Mouse (Mus musculus) neural tube, embryonic 12.5 days (tissue): ENCODE results near the gene Gm3512. TPM values are rescaled to one million over a fixed set of nuclear protein-coding genes. Genes with fewer than 3 reads are reported as not detected.
"Not testable (repeated sequence)": the region's sequence is repeated elsewhere in the genome, so short reads cannot be mapped to it uniquely, and the experiment has no call there.

ENCODE experiments used
- ATAC-seq: fragments of 200-750 bp; cut with Nextera tagmentation; 2 replicates; pipeline ENCODE4 v1.8.0; 2017; ENCODE audit warnings: low read depth, mild to moderate bottlenecking, moderate TSS enrichment, moderate library complexity; ENCODE audit not compliant: low FRiP score
- H3K27ac ChIP-seq: fragments of 300-500 bp; sonication (generic); 2 replicates; pipeline ENCODE4 v1.5.1; 2016
- H3K27me3 ChIP-seq: fragments of 300-500 bp; sonication (generic); replicated peaks from 2 replicates; pipeline ENCODE4 v1.6.1; 2016; ENCODE audit warnings: mild to moderate bottlenecking
- H3K36me3 ChIP-seq: fragments of 300-500 bp; sonication (generic); 2 replicates; pipeline ENCODE4 v1.6.1; 2016; ENCODE audit warnings: mild to moderate bottlenecking
- H3K4me1 ChIP-seq: fragments of 300-500 bp; sonication (generic); 2 replicates; pipeline ENCODE4 v1.6.1; 2016
- H3K4me2 ChIP-seq: fragments of 300-500 bp; sonication (generic); replicated peaks from 2 replicates; pipeline ENCODE4 v1.6.1; 2016; ENCODE audit warnings: mild to moderate bottlenecking
- H3K4me3 ChIP-seq: fragments of 300-500 bp; sonication (generic); 2 replicates; pipeline ENCODE4 v1.5.1; 2016
- H3K9ac ChIP-seq: fragments of 300-500 bp; sonication (generic); 2 replicates; pipeline ENCODE4 v1.6.1; 2016; ENCODE audit warnings: mild to moderate bottlenecking
- H3K9me3 ChIP-seq: fragments of 300-500 bp; sonication (generic); 2 replicates; pipeline ENCODE4 v1.6.1; 2016; ENCODE audit warnings: mild to moderate bottlenecking
- WGBS: fragments of 180-500 bp; shearing (Covaris S2); methylation state at CpG from one replicate; pipeline ENCODE4 v1.1.7; 2016; 5-methylcytosine and 5-hydroxymethylcytosine counted together
- polyA plus RNA-seq: library from polyadenylated mRNA; unstranded; fragments of >200 nt; fragmentation: Nextera tagmentation; extraction: Ambion mirVana; gene quantifications from 2 replicates; pipeline ENCODE4 v1.2.1, GENCODE M21; 2016

Gm3512 gene
- polyA plus RNA-seq, result 5.4 and 5.9 TPM in 2 replicates

- not testable (repeated sequence) for H3K27ac ChIP-seq, ATAC-seq, H3K27me3 ChIP-seq, H3K36me3 ChIP-seq, H3K9ac ChIP-seq, H3K4me3 ChIP-seq, H3K9me3 ChIP-seq, H3K4me1 ChIP-seq, H3K4me2 ChIP-seq
- WGBS, result no CpG with 5 or more reads among the region's 37 CpGs
Observed at GRCm38 (mm10) chr14:7174483-7174971, at the start of gene Gm3512. Gm3512 (minus strand) TSS chr14:7174533.

GRCm38 (mm10) chr14:7200070-7200469 is 25.7 kb upstream of the Gm3512 start:
- ATAC-seq, H3K27ac ChIP-seq, H3K9me3 ChIP-seq, H3K9ac ChIP-seq, H3K27me3 ChIP-seq, H3K36me3 ChIP-seq, H3K4me2 ChIP-seq, H3K4me3 ChIP-seq, H3K4me1 ChIP-seq: not testable (repeated sequence)
- 95% methylated on average over 2 of the region's 3 CpGs for WGBS

- H3K4me1 ChIP-seq, H3K9ac ChIP-seq, H3K27me3 ChIP-seq, H3K36me3 ChIP-seq, ATAC-seq, H3K9me3 ChIP-seq, H3K4me3 ChIP-seq, H3K27ac ChIP-seq, H3K4me2 ChIP-seq: not testable (repeated sequence)
- no CpG with 5 or more reads among the region's 2 CpGs for WGBS
Observed at GRCm38 (mm10) chr14:7194440-7194839, 20.1 kb upstream of the Gm3512 start, which contains the start of gene Gm16434. Gm16434 (minus strand) TSS chr14:7194540.

GRCm38 (mm10) chr14:7125312-7125711 is 49.0 kb downstream of the Gm3512 start, which contains the start of gene Gm6676:
Gm6676 (minus strand) TSS chr14:7125412.
- not testable (repeated sequence) for H3K9me3 ChIP-seq, H3K27ac ChIP-seq, H3K4me1 ChIP-seq, H3K4me3 ChIP-seq, H3K4me2 ChIP-seq, ATAC-seq, H3K36me3 ChIP-seq, H3K9ac ChIP-seq, H3K27me3 ChIP-seq
- WGBS, result no CpG with 5 or more reads among the region's 2 CpGs

- Histone ChIP-seq H3K27ac (peak overlapping the region; percentile 64; the same call in 1 of the 2 replicates), H3K4me3 (peak overlapping the region; percentile 50), H3K9ac (peak overlapping the region; percentile 70), H3K4me2 (peak overlapping the region; percentile 59)
- not testable (repeated sequence) for H3K27me3 ChIP-seq, H3K36me3 ChIP-seq, H3K4me1 ChIP-seq, H3K9me3 ChIP-seq
- ATAC-seq, result peak; percentile 68; the same call in 1 of the 2 replicates
- 0% methylated on average over 10 of the region's 54 CpGs for WGBS
Observed at GRCm38 (mm10) chr14:7105124-7105802, 69.1 kb downstream of the Gm3512 start.

Other genes with a start within 250 kb of the Gm3512 start
- gene Gm6356, start 200.7 kb downstream of the Gm3512 start, polyA plus RNA-seq, result not detected in 2 replicates
- 1.1 and 1.3 TPM in 2 replicates for gene Gm10406, start 147.1 kb downstream of the Gm3512 start, polyA plus RNA-seq
- not detected in 2 replicates for gene Gm3685, start 129.6 kb downstream of the Gm3512 start, polyA plus RNA-seq
- gene Gm3696, start 73.9 kb downstream of the Gm3512 start, polyA plus RNA-seq, result 3.8 and 4.1 TPM in 2 replicates
- gene Gm6676, start 49.1 kb downstream of the Gm3512 start, polyA plus RNA-seq, result not detected in 2 replicates
- not detected in 2 replicates for gene Gm16434, start 20.0 kb upstream of the Gm3512 start, polyA plus RNA-seq
- gene Gm3727, start 90.2 kb upstream of the Gm3512 start, polyA plus RNA-seq, result not detected in 2 replicates
- gene Gm3739, start 140.5 kb upstream of the Gm3512 start, polyA plus RNA-seq, result 3.3 and 3.7 TPM in 2 replicates
- not detected in 2 replicates for gene Gm5797, start 157.9 kb upstream of the Gm3512 start, polyA plus RNA-seq
- not detected in 2 replicates for gene Gm8374, start 190.6 kb upstream of the Gm3512 start, polyA plus RNA-seq